Mouse (Mus musculus) midbrain, postnatal 0 days (tissue): ENCODE results near the gene Fuca1. TPM values are rescaled to one million over a fixed set of nuclear protein-coding genes. Genes with fewer than 3 reads are reported as not detected.

Experiments used
- ATAC-seq: fragments of 200-750 bp; cut with Nextera tagmentation; 2 replicates; pipeline ENCODE4 v1.8.0; 2017; ENCODE audit warnings: moderate number of reproducible peaks, mild to moderate bottlenecking, moderate TSS enrichment, moderate library complexity; ENCODE audit not compliant: low FRiP score
- DNase-seq: peaks from one replicate; pipeline ENCODE4 v3.0.0-alpha.2; 2015; ENCODE audit warnings: low spot score
- H3K27ac ChIP-seq: fragments of 300-500 bp; sonication (generic); 2 replicates; pipeline ENCODE4 v1.5.1; 2014; ENCODE audit warnings: low read depth, mild to moderate bottlenecking, low read length, mixed read lengths
- H3K27me3 ChIP-seq: fragments of 300-500 bp; sonication (generic); 2 replicates; pipeline ENCODE4 v1.6.1; 2014; ENCODE audit warnings: low read length, control low read depth, mixed read lengths; ENCODE audit not compliant: insufficient read depth
- H3K36me3 ChIP-seq: fragments of 300-500 bp; sonication (generic); 2 replicates; pipeline ENCODE4 v1.6.1; 2014; ENCODE audit warnings: low read length, control low read depth, mixed read lengths; ENCODE audit not compliant: insufficient read depth
- H3K4me1 ChIP-seq: fragments of 300-500 bp; sonication (generic); 2 replicates; pipeline ENCODE4 v1.6.1; 2014; ENCODE audit warnings: mild to moderate bottlenecking, control low read depth, antibody characterized with exemption, low read length, mixed read lengths; ENCODE audit not compliant: insufficient read depth
- H3K4me2 ChIP-seq: fragments of 300-500 bp; sonication (generic); 2 replicates; pipeline ENCODE4 v1.6.1; 2014; ENCODE audit warnings: low read depth, mild to moderate bottlenecking, low read length, mixed read lengths; ENCODE audit not compliant: poor library complexity, severe bottlenecking
- H3K4me3 ChIP-seq: fragments of 300-500 bp; sonication (generic); 2 replicates; pipeline ENCODE4 v1.5.1; 2014; ENCODE audit warnings: low read depth, mild to moderate bottlenecking, low read length, moderate library complexity
- H3K9ac ChIP-seq: fragments of 300-500 bp; sonication (generic); replicated peaks from 2 replicates; pipeline ENCODE4 v1.6.1; 2014; ENCODE audit warnings: mild to moderate bottlenecking, low read length, moderate library complexity, mixed read lengths; ENCODE audit not compliant: poor library complexity, severe bottlenecking
- H3K9me3 ChIP-seq: fragments of 300-500 bp; sonication (generic); 2 replicates; pipeline ENCODE4 v1.6.1; 2016; ENCODE audit warnings: low read length, control low read depth
- CTCF ChIP-seq: IDR thresholded peaks from 2 replicates; pipeline ENCODE4 v1.5.1; 2016; ENCODE audit warnings: antibody characterized with exemption, mild to moderate bottlenecking
- WGBS: fragments of 180-500 bp; shearing (Covaris S2); extraction: QIAGEN DNeasy Blood & Tissue Kit; methylation state at CpG from one replicate; pipeline ENCODE4 v1.1.7; 2014; 5-methylcytosine and 5-hydroxymethylcytosine counted together
- polyA plus RNA-seq: library from polyadenylated mRNA; unstranded; fragments of >200 nt; fragmentation: Nextera tagmentation; extraction: Ambion mirVana; gene quantifications from 2 replicates; pipeline ENCODE4 v1.2.1, GENCODE M21; 2015
- total RNA-seq: library from RNA; depleted of rRNA; stranded (reverse); fragments of >200 nt; gene quantifications from 2 replicates; pipeline ENCODE4 v1.2.3, GENCODE M21; 2014

The Fuca1 gene
- total and polyA plus RNA-seq, 2 experiments from 2014 or later = 37.8 to 92.7 TPM

- no peaks in the 10 kb centered on the region for H3K27me3 ChIP-seq
- H3K27ac ChIP-seq = no peak overlapping the region
- DNase-seq (no peak), ATAC-seq (no peak)
- H3K4me1 ChIP-seq = peaks cover 11% of the 10 kb centered on the region; the same call in 1 of the 2 replicates
- WGBS = 73% methylated on average over 6 of the region's 6 CpGs
- H3K4me3 ChIP-seq = no peak overlapping the region
- no peak overlapping the region for H3K4me2 ChIP-seq
- H3K36me3 ChIP-seq = no peaks in the 10 kb centered on the region
- no peak for TF ChIP-seq CTCF
- H3K9me3 ChIP-seq = no peaks in the 10 kb centered on the region
- H3K9ac ChIP-seq = no peak overlapping the region
These were observed 41.5 kb upstream of the Fuca1 start for GRCm38 (mm10) chr4:135879021-135879420.

GRCm38 (mm10) chr4:135880018-135880417, 40.5 kb upstream of the Fuca1 start:
- H3K4me3 ChIP-seq = no peak overlapping the region
- no peak for DNase-seq
- 92% methylated on average over 6 of the region's 6 CpGs for WGBS
- no peaks in the 10 kb centered on the region for H3K27me3 ChIP-seq
- H3K36me3 ChIP-seq = no peaks in the 10 kb centered on the region
- no peak for TF ChIP-seq CTCF
- ATAC-seq = no peak
- H3K9ac ChIP-seq = no peak overlapping the region
- H3K4me1 ChIP-seq = peaks cover 11% of the 10 kb centered on the region; the same call in 1 of the 2 replicates
- no peaks in the 10 kb centered on the region for H3K9me3 ChIP-seq
- no peak overlapping the region for H3K4me2 ChIP-seq
- H3K27ac ChIP-seq = no peak overlapping the region

GRCm38 (mm10) chr4:135880576-135880975, 40.0 kb upstream of the Fuca1 start:
- ATAC-seq (no peak), DNase-seq (no peak)
- Histone ChIP-seq H3K4me2 (no peak overlapping the region), H3K4me1 (peaks cover 11% of the 10 kb centered on the region; the same call in 1 of the 2 replicates), H3K9ac (no peak overlapping the region), H3K27ac (no peak overlapping the region), H3K27me3 (no peaks in the 10 kb centered on the region), H3K4me3 (no peak overlapping the region), H3K36me3 (no peaks in the 10 kb centered on the region), H3K9me3 (no peaks in the 10 kb centered on the region)
- no peak for TF ChIP-seq CTCF
- WGBS = 76% methylated on average over 10 of the region's 10 CpGs

- 80% methylated on average over 6 of the region's 6 CpGs for WGBS
- no peak for DNase-seq
- no peak for TF ChIP-seq CTCF
- Histone ChIP-seq H3K9me3 (no peaks in the 10 kb centered on the region), H3K4me1 (peaks cover under 1% of the 10 kb centered on the region; the same call in 1 of the 2 replicates), H3K36me3 (no peaks in the 10 kb centered on the region), H3K4me3 (no peak overlapping the region), H3K27me3 (no peaks in the 10 kb centered on the region), H3K4me2 (no peak overlapping the region), H3K27ac (no peak overlapping the region), H3K9ac (no peak overlapping the region)
- ATAC-seq = no peak
These were observed 38.5 kb upstream of the Fuca1 start for GRCm38 (mm10) chr4:135882023-135882422.

GRCm38 (mm10) chr4:135883401-135883851, 37.1 kb upstream of the Fuca1 start:
- WGBS = 59% methylated on average over 10 of the region's 10 CpGs

GRCm38 (mm10) chr4:135883881-135884516, 36.5 kb upstream of the Fuca1 start:
- no peak for TF ChIP-seq CTCF
- no peak for ATAC-seq
- Histone ChIP-seq H3K27me3 (no peaks in the 10 kb centered on the region), H3K36me3 (no peaks in the 10 kb centered on the region), H3K9me3 (no peaks in the 10 kb centered on the region), H3K4me2 (no peak overlapping the region), H3K9ac (no peak overlapping the region), H3K27ac (no peak overlapping the region), H3K4me1 (no peaks in the 10 kb centered on the region), H3K4me3 (no peak overlapping the region)
- WGBS = 67% methylated on average over 7 of the region's 7 CpGs
- DNase-seq = no peak

More at GRCm38 (mm10) chr4:135883401-135883851, 37.1 kb upstream of the Fuca1 start:
- H3K36me3 ChIP-seq = no peaks in the 10 kb centered on the region
- no peak for TF ChIP-seq CTCF
- H3K9me3 ChIP-seq = no peaks in the 10 kb centered on the region
- H3K4me3 ChIP-seq = no peak overlapping the region
- no peak for ATAC-seq
- no peak overlapping the region for H3K27ac ChIP-seq
- no peak overlapping the region for H3K4me2 ChIP-seq
- DNase-seq = no peak
- H3K4me1 ChIP-seq = no peaks in the 10 kb centered on the region
- H3K9ac ChIP-seq = no peak overlapping the region
- no peaks in the 10 kb centered on the region for H3K27me3 ChIP-seq
